Mouse (Mus musculus): ENCODE results near the gene Rpl22l1. TPM values are rescaled to one million over a fixed set of nuclear protein-coding genes. Genes with fewer than 3 reads are reported as not detected.
"Not testable (repeated sequence)": the region's sequence is repeated elsewhere in the genome, so short reads cannot be mapped to it uniquely, and the experiment has no call there.

Gene Rpl22l1
- polyA plus RNA-seq, 1 experiment from 2014 or later = 474 TPM

DNA sequence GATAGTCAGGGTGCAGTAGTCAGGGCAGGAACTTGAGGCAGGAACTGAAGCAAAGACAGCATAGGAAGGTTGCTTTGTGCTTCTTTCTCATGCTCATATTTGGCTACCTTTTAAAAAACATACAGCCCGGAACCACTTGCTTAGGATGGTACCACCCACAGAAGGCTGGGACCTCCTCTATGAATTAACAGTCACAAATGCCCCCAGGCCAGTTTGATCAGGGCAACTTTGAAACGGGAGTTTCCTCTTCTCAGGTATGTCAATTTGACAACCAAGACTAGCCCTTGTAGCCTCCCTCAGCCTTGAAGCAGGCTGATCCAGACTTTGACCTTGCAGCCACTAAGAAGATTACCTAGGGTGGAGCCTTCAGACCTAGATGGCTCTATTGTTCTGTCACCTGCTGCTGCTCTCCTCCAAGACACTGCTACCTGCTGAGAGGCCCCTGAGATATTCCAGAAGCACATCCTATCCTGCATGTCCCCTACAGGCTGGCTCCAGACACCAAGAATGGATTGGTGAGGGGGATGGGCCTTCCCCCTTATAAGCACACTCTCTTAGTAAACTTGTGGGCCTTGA is 31.6 kb downstream of the Rpl22l1 start:
- DNase-seq (ENCODE audit: low spot score) = no peak

DNA sequence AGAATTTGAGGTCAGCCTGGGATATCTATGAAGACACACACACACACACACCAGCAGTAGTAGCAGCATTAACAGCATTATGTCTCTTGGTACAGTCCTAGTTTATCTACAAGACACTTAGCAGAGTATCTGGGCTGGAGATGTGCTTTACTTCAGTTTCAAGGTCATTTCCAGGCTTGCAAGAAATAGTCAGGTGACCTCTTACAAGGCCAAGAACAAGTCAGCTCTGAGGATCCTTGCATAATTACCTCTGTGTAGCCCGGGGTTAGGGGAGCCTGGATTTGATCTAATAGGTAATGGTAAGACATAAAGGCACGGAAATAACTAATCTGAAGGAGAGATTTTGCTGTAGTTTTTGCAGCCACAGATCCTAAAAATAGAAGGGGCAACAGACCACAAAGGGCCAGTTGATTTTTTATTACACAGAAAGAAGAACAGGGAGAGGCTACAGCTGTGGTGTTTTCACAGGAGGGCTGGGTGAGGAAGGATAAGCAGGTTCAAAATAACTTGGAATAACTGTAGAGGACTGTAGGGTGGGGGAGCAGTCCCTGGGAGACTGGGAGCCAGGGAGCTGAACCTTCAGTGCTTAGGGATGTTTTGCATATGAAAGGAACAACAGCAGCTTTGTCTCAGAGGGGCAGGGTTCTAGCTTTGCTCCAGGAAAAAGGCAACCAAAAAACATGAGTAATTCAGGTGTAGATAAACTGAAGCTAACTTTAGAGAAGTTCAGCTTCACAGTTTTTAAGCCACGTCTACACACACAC is 36.8 kb downstream of the Rpl22l1 start:
- DNase-seq (ENCODE audit: low spot score) = no peak

DNA sequence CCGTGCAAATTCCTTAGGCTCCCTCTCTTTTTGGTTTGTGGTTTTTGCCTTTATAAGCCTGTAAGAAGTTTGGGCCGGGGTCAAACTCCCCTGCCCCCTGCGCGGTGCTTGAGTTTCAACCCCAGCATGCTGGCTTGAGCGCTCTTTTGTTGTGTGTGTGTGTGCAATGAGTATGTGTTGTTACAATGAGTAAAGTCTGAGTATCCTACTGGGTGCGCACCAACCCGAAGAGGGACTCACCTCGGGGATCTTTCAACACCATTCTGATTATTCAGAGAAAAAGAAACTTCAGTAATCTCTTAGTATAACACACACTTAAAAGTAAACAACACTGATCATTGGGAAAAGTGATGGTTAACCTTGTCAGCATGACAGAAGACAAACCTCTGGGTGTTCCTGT is 38.0 kb downstream of the Rpl22l1 start:
- no peak for DNase-seq (ENCODE audit: low spot score)

DNA sequence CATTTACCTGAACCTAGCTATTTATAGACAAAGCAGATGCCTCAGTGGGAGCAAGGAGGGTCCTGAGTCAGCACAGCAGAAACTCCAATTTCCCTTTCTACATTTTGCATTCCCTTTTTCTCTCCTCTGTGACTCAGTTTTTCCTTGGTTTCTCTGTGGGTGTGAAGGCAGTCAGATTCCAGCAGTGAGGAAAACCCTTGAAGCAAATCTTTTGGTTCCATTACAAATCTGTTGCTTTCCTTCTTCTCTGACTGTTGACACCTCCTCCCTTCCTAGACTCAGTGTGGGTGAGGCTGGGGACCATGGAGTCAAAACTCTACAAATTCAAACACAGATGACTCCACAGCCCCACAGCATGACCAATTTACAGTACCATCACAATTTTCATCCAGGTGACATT is 41.9 kb downstream of the Rpl22l1 start:
- DNase-seq (ENCODE audit: low spot score) = no peak

DNA sequence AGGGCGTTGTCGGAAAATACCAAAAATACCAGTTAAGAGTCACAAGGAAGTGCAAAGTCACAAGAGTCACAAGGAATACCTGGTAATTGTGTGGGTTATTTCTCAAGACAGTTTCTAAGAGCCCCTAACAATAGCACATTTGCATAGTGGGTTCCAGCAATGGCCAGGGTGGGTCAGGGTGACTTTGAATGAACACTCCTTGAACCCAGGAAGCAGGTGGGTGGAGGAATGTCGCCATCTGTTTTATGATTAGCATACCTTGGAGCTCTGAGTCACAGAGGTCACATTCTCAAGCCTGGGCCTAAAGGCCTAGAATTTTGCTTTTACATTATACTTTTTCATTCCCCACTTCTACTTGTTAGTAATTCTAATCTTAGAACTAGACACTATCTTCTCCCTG is 46.9 kb downstream of the Rpl22l1 start:
- not testable (repeated sequence) for DNase-seq (ENCODE audit: low spot score)

Other genes starting within 250 kb of the Rpl22l1 start
- 0.12 and 0.22 TPM in 2 replicates for gene Slc2a2, start 107.5 kb upstream of the Rpl22l1 start, polyA plus RNA-seq (2015; fragmentation: Nextera tagmentation; extraction: Ambion mirVana)
- 3.9 and 4.3 TPM in 2 replicates for gene Eif5a2, start 24.2 kb upstream of the Rpl22l1 start, polyA plus RNA-seq (2015; fragmentation: Nextera tagmentation; extraction: Ambion mirVana)
- not detected in 2 replicates for gene Gm1527, start 87.2 kb downstream of the Rpl22l1 start, polyA plus RNA-seq (2015; fragmentation: Nextera tagmentation; extraction: Ambion mirVana)

Data from thymus, postnatal 0 days (tissue).